Mouse (Mus musculus): ENCODE data around the gene Gpr68. TPM values are rescaled to one million over a fixed set of nuclear protein-coding genes. Genes with fewer than 3 reads are reported as not detected.

Gpr68 gene
- total RNA-seq (2022): 1 to 10 TPM; 1.3 to 4.4 (median 2.1) TPM

DNA sequence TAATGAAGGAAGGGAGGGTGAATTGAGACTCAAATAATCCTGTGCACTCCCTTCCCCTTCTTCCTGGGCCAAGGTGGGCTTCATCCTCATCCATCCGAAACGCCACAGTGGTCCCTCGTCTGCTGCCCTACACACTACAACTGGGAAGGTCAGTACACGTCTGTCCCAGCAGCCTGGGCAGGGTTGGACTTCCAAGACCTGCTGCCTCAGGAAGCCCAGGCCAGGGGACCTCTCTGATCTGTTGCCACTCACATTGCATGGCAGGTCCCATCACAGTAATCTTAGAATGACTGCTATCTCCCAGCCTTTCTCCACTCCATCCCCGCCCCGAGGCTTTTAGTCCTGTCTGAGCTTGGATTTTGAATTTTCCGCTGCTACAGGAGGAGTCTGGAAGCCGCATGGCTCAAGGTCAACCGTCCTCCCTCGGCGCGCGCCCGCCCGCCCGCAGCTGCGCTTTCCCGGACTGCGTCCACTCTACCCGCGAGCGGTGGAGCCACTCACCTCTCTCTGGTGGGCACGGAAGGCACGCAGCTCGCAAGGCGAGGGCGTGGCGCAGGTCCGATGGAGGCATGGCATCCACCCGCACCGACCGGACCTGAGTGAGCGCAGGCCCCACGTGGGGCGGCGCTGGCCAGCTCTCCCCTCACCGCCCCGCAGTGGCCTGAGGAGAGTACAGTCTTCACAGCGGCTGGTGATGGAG, at the start of gene Gpr68:
Gpr68 (minus strand) TSS at position 601 of the 700 bp plus-strand sequence.
- no peak for DNase-seq

GRCm38 (mm10) chr12:100957257-100957656, 49.3 kb upstream of the Gpr68 start:
- no peak for DNase-seq

DNA sequence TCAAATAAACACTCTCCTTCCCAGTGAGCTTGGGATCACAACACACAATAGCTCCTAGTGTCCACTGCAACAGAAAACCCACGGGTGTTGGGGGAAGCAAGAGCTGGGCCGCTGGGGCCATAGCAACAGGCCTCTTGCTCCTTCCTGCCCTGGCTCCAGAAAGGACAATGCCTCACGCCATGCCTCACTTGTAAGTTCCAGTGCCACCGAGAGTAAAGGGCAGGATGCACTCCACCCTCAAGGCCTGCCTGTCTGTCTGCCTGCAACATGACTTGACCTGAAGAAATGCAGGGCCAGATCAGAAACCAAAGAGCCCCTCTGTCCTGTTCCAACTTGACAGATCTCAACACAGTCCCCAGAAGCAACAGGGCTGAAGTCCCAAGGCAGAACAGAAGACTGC, 48.8 kb upstream of the Gpr68 start:
- no peak for DNase-seq

- no peak for DNase-seq
Observed at GRCm38 (mm10) chr12:100956028-100956427, 48.0 kb upstream of the Gpr68 start.

DNA sequence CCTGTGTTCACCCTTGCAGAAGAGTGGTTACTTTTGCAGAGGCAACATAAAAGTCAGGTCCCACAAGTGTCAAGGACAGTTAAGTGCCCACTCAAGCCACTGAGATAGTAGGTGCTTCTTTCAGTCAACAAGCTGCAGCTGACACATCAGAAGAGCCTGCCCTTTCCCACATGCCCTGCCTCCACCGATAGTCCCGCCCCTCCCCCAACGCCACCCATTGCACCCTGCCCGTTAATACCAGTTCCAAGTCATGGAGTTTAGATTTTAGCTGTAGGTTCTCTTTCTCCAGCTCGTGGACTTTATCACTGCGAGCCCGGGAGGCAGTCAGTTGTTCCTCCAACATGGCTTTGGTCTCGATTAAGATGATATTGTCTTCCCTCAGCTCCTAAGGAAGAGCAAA, 45.9 kb upstream of the Gpr68 start:
- DNase-seq: no peak

GRCm38 (mm10) chr12:100952193-100952931, 44.4 kb upstream of the Gpr68 start:
- DNase-seq: peak; percentile 39

- no peak for DNase-seq
Observed at GRCm38 (mm10) chr12:100949146-100949545, 41.1 kb upstream of the Gpr68 start.

DNA sequence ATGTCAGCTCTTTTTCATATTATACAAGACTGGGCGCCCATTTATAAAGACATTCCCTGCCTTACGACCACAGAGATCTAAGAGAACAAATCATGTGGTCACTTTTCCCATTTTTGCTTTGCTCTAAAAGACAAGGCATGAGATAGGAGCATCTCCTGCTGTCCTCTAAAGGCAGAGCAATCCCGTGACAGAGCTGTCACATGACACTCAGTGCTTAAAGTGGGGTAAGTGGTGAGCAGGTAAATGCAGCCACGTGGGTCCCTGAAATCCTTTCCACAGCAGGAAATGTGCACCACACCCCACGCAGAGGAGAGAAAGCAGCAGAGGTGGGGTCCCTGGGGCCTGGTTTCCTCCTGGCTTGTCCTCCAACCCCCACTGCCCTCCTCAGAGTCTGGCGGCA, 40.0 kb upstream of the Gpr68 start:
- DNase-seq: no peak

GRCm38 (mm10) chr12:100945948-100946347, 38.0 kb upstream of the Gpr68 start:
- no peak for DNase-seq

GRCm38 (mm10) chr12:100945501-100945900, 37.5 kb upstream of the Gpr68 start:
- DNase-seq: no peak

DNA sequence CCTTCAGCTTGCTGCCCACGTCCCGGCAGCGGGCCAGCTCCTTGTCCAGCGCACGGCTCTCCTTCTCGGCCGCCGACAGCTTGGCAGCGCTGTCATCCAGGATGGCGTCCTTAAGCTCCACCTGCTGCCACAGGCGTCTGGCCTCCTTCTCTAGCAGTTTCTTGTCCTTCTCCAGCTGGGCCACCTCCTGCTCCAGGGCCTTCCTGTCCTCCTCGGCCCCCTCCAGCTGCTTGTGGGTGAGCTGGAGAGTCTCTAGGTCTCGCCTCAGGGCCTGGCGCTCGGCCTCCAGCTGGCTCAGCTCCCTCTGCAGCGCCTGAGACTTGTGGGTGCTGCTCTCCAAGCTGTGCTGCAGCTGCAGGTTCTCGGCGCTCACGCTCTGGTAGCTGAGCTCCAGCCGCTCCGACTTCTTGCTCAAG, 36.9 kb upstream of the Gpr68 start:
- DNase-seq: no peak

GRCm38 (mm10) chr12:100943146-100943545, 35.1 kb upstream of the Gpr68 start:
- DNase-seq: no peak

DNA sequence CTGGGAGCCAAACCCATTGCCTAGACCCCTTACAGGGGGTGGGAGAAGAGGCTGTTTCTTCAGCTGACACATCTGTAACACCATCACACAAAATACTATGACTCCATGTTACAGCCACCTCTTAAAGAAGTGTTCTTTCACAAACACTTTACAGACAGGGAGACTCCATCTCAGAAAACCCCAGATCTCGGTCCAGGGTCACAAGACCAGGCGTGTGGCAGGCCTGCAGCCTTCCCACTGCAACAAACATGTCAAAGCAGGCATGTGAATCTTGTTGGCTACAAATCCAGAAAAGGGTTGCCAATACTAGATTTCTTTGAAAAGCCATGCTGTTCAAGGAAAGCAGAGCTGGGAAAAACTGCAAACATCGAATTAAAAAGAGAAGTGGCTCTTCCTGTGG, 33.4 kb upstream of the Gpr68 start:
- DNase-seq: no peak

DNA sequence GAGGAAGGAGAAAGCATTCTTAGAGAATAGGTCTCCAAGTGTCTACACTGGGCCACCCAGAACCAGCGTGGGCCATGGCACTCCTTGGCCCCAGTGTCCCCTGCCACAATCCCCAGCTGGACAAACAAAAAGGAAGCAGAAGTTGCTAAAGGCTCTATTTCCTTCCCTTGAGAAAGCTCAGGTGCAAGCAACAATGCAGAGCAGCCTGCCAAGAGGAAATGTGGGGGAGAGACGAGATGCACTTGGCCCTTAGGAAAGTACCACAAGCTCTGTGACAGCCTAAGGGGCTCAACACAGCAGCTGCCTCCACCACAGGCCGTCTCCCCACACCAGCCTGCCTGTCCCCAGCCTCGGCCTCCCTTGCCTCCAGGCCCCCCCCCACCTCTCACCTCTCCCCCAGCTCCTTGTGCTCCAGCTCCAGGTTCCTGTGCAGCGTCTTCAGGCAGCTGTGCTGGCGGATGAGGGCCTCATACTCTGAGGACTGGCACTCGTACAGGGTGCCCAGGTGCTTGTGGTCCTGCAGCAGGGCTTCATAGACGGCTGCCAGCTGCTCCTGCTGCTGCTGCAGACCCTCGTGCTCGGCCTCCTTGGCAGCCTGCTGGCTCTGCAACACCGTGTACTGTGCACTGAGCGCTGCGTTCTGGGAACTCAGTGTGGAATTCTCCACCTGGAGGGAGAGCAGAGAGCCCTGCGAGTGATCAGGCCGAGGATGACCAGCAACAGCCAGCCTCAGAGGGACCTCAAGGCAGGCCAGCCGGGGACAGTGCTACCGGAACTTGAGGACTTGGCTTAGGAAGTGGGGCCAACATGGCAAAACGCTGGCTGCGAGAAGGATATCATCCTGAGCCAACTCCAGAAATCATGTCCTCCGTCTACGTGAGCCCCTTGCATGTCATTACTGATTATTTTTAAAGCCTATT, 29.7 kb upstream of the Gpr68 start:
- no peak for DNase-seq

- DNase-seq: no peak
Observed at GRCm38 (mm10) chr12:100936737-100937136, 28.7 kb upstream of the Gpr68 start.

DNA sequence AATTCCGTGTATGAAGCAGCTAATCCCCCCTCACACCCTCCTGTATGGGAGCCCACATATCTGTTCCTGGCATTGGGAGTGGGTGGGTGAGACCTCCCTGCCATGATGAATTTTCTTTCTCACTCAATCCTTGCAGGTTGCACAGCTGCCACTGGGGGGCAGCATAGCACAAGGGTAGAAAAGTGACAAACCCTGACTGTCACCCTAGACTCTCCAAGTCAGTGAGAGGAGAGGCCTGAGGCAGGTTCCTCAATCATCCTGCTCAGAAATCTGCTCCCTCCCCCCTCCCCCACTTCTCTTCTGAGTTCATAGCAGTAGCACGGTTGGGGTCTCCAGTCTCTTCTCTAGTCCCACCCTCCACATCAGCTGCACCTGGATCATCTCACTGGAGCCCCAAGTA, 28.1 kb upstream of the Gpr68 start:
- peak; percentile 45 for DNase-seq

- DNase-seq: no peak
Observed at GRCm38 (mm10) chr12:100934796-100935195, 26.8 kb upstream of the Gpr68 start.

GRCm38 (mm10) chr12:100931653-100932052, 23.7 kb upstream of the Gpr68 start:
- no peak for DNase-seq

DNA sequence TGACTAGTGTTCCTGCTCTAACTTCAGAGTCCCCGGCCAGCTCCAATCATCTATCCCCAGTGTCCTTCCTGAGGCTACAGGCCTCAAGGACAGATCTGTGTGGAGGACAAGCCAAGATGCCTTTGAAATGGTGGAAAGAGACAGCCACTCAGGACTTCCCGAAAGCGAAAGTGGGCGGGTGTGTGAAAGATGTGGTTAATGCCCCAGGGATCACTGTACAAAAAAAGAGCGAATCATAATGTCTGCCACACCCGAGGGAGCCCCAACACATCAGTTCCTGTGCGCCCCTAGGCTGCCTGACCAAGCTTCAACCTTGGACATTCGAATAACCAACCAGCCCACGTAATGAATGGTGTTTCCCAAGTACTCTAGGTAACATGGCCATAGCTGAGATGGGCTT, 20.3 kb upstream of the Gpr68 start:
- no peak for DNase-seq

DNA sequence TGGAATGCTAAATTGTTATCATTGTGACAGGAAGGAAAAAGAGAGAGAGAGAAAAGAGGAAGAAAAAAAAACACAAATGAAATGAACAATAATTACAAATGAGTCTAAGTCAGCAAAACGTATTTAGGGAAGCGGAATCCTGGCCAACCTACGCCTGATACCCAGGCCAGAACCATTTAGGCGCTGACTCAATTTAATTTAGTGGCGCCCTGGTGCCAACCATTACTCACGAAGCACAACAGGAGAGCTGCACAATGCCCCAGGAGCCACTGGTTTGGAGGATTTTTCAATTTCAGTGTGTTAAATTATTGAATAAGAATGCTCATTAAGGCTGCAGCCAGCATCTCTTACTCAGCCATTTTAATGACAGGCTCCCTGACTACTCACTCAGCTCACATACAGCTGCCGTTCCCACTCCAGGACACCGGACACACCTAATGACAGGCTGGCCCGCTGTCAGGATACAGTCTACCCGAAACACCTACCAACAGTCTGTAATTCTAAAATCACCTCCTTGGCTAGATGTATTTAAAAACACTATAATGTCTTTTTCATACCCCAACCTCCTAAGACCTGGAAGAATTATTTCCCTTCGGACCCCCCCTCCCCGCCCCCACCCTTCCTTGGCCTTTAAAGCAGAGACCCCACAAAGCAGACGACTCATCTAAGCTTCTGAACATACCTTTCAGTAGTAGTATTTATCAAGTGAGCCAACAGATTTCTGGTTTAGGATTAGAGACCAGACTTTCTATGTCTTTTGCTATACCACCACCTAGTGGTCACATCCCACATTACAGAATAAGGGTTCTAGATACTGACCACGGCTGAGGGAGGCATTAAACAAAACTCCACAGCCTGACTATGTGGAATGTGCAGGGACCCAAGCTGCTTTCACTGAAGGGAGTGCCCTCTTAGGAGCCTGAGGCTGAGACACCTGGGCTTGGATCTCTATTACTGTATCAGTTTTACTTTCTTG, 17.9 kb upstream of the Gpr68 start:
- DNase-seq: no peak

DNA sequence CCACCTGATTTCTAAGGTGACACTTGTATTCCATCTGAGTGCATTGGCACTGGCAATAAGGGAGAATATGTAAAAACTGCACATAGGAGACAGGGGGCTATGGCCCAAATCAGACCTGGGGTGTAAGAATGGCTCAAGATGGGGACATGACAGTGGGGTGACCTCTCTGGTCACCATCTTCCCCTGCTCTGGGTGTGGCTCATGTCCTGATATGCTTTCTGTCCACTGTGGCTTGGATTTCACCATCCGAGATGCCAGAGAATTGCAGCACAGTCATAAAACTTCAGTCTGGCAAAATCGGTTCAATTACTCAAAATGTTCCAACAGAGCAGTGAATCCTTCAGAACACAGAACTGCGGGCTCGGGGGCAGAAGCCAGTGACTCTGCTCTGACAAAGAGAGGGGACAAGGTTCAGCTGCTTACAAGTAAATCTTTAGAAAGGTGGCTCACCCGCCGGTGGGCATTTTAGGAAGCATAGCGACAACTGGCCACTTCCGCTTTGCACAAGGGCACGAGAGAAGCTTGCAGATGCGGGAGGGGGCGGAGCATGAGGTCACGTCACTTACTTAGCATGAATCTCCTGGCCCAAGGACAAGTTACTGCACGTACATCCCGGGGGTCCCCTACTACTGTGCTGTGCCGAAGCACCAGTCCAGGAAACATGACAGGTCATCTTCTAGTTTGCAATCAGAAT, 16.8 kb upstream of the Gpr68 start:
- DNase-seq: peak; percentile 24

Measured in adrenal gland, adult 8-10 months (tissue).